Mouse (Mus musculus) spleen, postnatal 14 days (tissue): ENCODE results near the gene E130218I03Rik.

ENCODE experiments used
- DNase-seq, 2 experiments: peaks; one replicate each; pipeline ENCODE4 v3.0.0; 2021 to 2022; ENCODE audit warnings: low spot score in 2 of 2

E130218I03Rik gene

GRCm38 (mm10) chr4:134243516-134244250 is at the start of gene E130218I03Rik:
E130218I03Rik (plus strand) TSS chr4:134243662.
- DNase-seq: no peak

- DNase-seq: no peak
Measured at GRCm38 (mm10) chr4:134199371-134199770, 44.1 kb upstream of the E130218I03Rik start.

GRCm38 (mm10) chr4:134202904-134203303 is 40.6 kb upstream of the E130218I03Rik start, which contains the start of gene Gm7534:
Gm7534 (minus strand) TSS chr4:134203004.
- no peak for DNase-seq

- no peak for DNase-seq
Measured at GRCm38 (mm10) chr4:134203340-134203896, 40.0 kb upstream of the E130218I03Rik start.

- DNase-seq: no peak
Measured at GRCm38 (mm10) chr4:134206488-134207053, 36.9 kb upstream of the E130218I03Rik start.

- no peak for DNase-seq
Measured at GRCm38 (mm10) chr4:134222793-134223600, 20.5 kb upstream of the E130218I03Rik start.

- no peak for DNase-seq
Measured at GRCm38 (mm10) chr4:134227194-134227593, 16.3 kb upstream of the E130218I03Rik start, which contains the start of gene Catsper4. Catsper4 (minus strand) TSS chr4:134227383.

- DNase-seq: no peak
Measured at GRCm38 (mm10) chr4:134230431-134230830, 13.0 kb upstream of the E130218I03Rik start.

GRCm38 (mm10) chr4:134234876-134235275 is 8.6 kb upstream of the E130218I03Rik start:
- DNase-seq: no peak

GRCm38 (mm10) chr4:134237582-134238278 is 5.7 kb upstream of the E130218I03Rik start:
- DNase-seq: no peak

- no peak for DNase-seq
Measured at GRCm38 (mm10) chr4:134238279-134238651, 5.2 kb upstream of the E130218I03Rik start, which contains the start of gene Cnksr1. Cnksr1 (minus strand) TSS chr4:134238399.

- no peak for DNase-seq
Measured at GRCm38 (mm10) chr4:134238686-134239085, 4.8 kb upstream of the E130218I03Rik start.

GRCm38 (mm10) chr4:134245148-134245843 is 1.8 kb downstream of the E130218I03Rik start, which contains the start of gene Zfp593:
Zfp593 (minus strand) TSS chr4:134245592.
- DNase-seq: peak; percentile 87 to 95

GRCm38 (mm10) chr4:134246256-134246655 is 2.8 kb downstream of the E130218I03Rik start:
- no peak for DNase-seq

- no peak for DNase-seq
Measured at GRCm38 (mm10) chr4:134246719-134247258, 3.3 kb downstream of the E130218I03Rik start, which contains the start of gene Gm30191. Gm30191 (plus strand) TSS chr4:134246935.

GRCm38 (mm10) chr4:134249651-134250050 is 6.2 kb downstream of the E130218I03Rik start:
- DNase-seq: peak; percentile 24 to 60

GRCm38 (mm10) chr4:134250116-134250929 is 6.9 kb downstream of the E130218I03Rik start:
- DNase-seq: no peak

- no peak for DNase-seq
Measured at GRCm38 (mm10) chr4:134250930-134251240, 7.4 kb downstream of the E130218I03Rik start.
